Mouse (Mus musculus) myocyte (in vitro differentiated cells): Measurements from ENCODE around the gene Cbr1. TPM values are rescaled to one million over a fixed set of nuclear protein-coding genes. Genes with fewer than 3 reads are reported as not detected.

Experiments
- H3K27me3 ChIP-seq: one replicate; pipeline ENCODE4 v1.6.1; 2011; ENCODE audit not compliant: control insufficient read depth, insufficient read depth, insufficient read length
- H3K36me3 ChIP-seq: one replicate; pipeline ENCODE4 v1.6.1; 2011; ENCODE audit not compliant: control insufficient read depth, insufficient read depth
- H3K4me2 ChIP-seq: one replicate; pipeline ENCODE4 v1.6.1; 2011; ENCODE audit warnings: low read depth, control low read depth
- H3K4me3 ChIP-seq: one replicate; pipeline ENCODE4 v1.5.1; 2011; ENCODE audit warnings: mild to moderate bottlenecking, control low read depth, moderate library complexity
- H3K79me2 ChIP-seq: one replicate; pipeline ENCODE4 v1.6.1; 2011; ENCODE audit not compliant: control insufficient read depth, insufficient read depth
- H3ac ChIP-seq: one replicate; pipeline ENCODE4 v1.6.1; 2011; ENCODE audit not compliant: control insufficient read depth, insufficient read length
- CEBPB ChIP-seq: IDR thresholded peaks from 2 replicates; pipeline ENCODE4 v1.6.1; 2011; ENCODE audit warnings: mild to moderate bottlenecking, moderate library complexity; ENCODE audit not compliant: poor library complexity, insufficient read depth, severe bottlenecking
- E2F4 ChIP-seq: IDR thresholded peaks from one replicate; pipeline ENCODE4 v1.6.1; 2011; ENCODE audit warnings: mild to moderate bottlenecking, control low read depth, moderate library complexity; ENCODE audit not compliant: insufficient read depth
- MAX ChIP-seq: IDR thresholded peaks from one replicate; pipeline ENCODE4 v1.6.1; 2011; ENCODE audit warnings: low read depth, mild to moderate bottlenecking, control low read depth
- MYOD1 ChIP-seq, 3 experiments: IDR thresholded peaks; one replicate each; pipeline ENCODE4 v1.6.1; 2011; ENCODE audit warnings: control low read depth in 2 of 3, low read depth in 2 of 3, mild to moderate bottlenecking in 2 of 3, moderate library complexity in 1 of 3; ENCODE audit not compliant: insufficient read length in 2 of 3, control insufficient read depth in 1 of 3
- MYOG ChIP-seq, 3 experiments: IDR thresholded peaks; one replicate each; pipeline ENCODE4 v1.6.1; 2011; ENCODE audit warnings: control low read depth in 2 of 3, low read depth in 2 of 3, mild to moderate bottlenecking in 2 of 3; ENCODE audit not compliant: insufficient read length in 2 of 3, control insufficient read depth in 1 of 3, insufficient read depth in 1 of 3
- POLR2A ChIP-seq: IDR thresholded peaks from one replicate; pipeline ENCODE4 v1.6.1; 2011; ENCODE audit warnings: low read depth, mild to moderate bottlenecking, control low read depth, moderate library complexity; ENCODE audit not compliant: insufficient read length
- POLR2AphosphoS2 ChIP-seq: IDR thresholded peaks from one replicate; pipeline ENCODE4 v1.6.1; 2011; ENCODE audit warnings: low read depth, control low read depth; ENCODE audit not compliant: insufficient read length
- REST ChIP-seq: IDR thresholded peaks from one replicate; pipeline ENCODE4 v1.6.1; 2011; ENCODE audit warnings: mild to moderate bottlenecking, control low read depth, moderate library complexity; ENCODE audit not compliant: insufficient read depth, insufficient read length
- SRF ChIP-seq: IDR thresholded peaks from one replicate; pipeline ENCODE4 v1.6.1; 2011; ENCODE audit warnings: low read depth; ENCODE audit not compliant: control insufficient read depth, insufficient read length
- TCF12 ChIP-seq: IDR thresholded peaks from one replicate; pipeline ENCODE4 v1.6.1; 2011; ENCODE audit warnings: mild to moderate bottlenecking, control low read depth; ENCODE audit not compliant: poor library complexity, insufficient read depth, severe bottlenecking
- TCF3 ChIP-seq: IDR thresholded peaks from one replicate; pipeline ENCODE4 v1.6.1; 2011; ENCODE audit warnings: low read depth, control low read depth; ENCODE audit not compliant: insufficient read length
- USF1 ChIP-seq: IDR thresholded peaks from one replicate; pipeline ENCODE4 v1.6.1; 2011; ENCODE audit warnings: low read depth, mild to moderate bottlenecking, control low read depth, moderate library complexity
- polyA plus RNA-seq: library from polyadenylated mRNA; unstranded; fragments of >200 nt; fragmentation: generic; extraction: Trizol; gene quantifications from one replicate; pipeline ENCODE4 v1.2.1, GENCODE M21; 2012; ENCODE audit warnings: missing spikeins

Cbr1 gene
- polyA plus RNA-seq, 1 experiment, result 19.9 TPM

DNA sequence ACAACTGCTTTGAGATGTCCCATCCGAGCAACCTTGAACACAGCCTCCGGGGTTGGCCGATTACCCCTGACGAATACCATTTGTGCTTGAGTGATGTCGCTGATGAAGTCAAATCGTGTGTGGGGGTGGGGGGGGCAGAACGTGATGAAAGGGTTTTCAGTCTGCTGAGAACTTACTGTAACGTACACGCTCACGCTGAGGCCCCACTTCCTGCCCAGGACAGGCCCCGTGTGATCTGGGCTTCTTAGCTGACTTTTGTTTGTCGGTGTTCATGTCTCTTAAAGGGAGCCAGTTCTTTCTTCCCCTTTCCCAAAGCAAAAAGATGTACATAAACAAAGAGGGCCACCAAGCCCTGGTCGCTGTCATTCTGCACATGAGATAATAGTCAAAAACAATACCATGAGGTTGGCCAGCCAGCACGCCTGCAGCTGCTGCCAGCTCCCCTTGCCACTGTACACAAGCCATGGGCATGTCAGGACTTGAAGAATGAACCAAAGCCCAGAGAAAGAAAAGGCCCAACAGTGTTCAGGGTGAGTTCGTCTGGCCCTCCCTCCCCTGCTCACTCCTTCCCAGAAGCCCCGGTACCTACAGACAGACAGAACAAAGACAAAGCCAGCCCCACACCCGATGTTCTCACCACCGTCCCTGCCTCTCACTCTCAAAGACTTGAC, 31.0 kb upstream of the Cbr1 start:
- Histone ChIP-seq H3ac (no peak overlapping the region), H3K4me2 (no peak overlapping the region), H3K79me2 (no peaks in the 10 kb centered on the region), H3K4me3 (no peak overlapping the region), H3K36me3 (no peaks in the 10 kb centered on the region), H3K27me3 (no peaks in the 10 kb centered on the region)
- TF ChIP-seq MYOD1 (IDR thresholded peaks at IDR 0.05; ENCODE audit: control insufficient read depth in 1 of 3, insufficient read length in 2 of 3, low read depth in 2 of 3) (no peak), TCF12 (no peak), E2F4 (no peak), POLR2AphosphoS2 (no peak), POLR2A (no peak), USF1 (no peak), SRF (no peak), MAX (no peak), TCF3 (no peak), REST (no peak), MYOG (IDR thresholded peaks at IDR 0.05; ENCODE audit: control insufficient read depth in 1 of 3, insufficient read depth in 1 of 3, insufficient read length in 2 of 3, low read depth in 2 of 3) (no peak), CEBPB (no peak)

GRCm38 (mm10) chr16:93575574-93575973, 30.1 kb upstream of the Cbr1 start:
- Histone ChIP-seq H3K27me3 (no peaks in the 10 kb centered on the region), H3K4me3 (no peak overlapping the region), H3K4me2 (no peak overlapping the region), H3K36me3 (no peaks in the 10 kb centered on the region), H3ac (no peak overlapping the region), H3K79me2 (no peaks in the 10 kb centered on the region)
- TF ChIP-seq CEBPB (no peak), MAX (no peak)

GRCm38 (mm10) chr16:93576412-93577082, 29.1 kb upstream of the Cbr1 start:
- no peak overlapping the region for H3K4me2 ChIP-seq
- no peak for TF ChIP-seq POLR2AphosphoS2
- TF ChIP-seq CEBPB, result no peak
- TF ChIP-seq TCF12, result no peak
- TF ChIP-seq MYOD1 (IDR thresholded peaks at IDR 0.05; ENCODE audit: control insufficient read depth in 1 of 3, insufficient read length in 2 of 3, low read depth in 2 of 3), result no peak
- no peak for TF ChIP-seq E2F4
- no peak for TF ChIP-seq SRF
- no peak for TF ChIP-seq REST
- no peak for TF ChIP-seq MYOG (IDR thresholded peaks at IDR 0.05; ENCODE audit: control insufficient read depth in 1 of 3, insufficient read depth in 1 of 3, insufficient read length in 2 of 3, low read depth in 2 of 3)
- no peak for TF ChIP-seq TCF3
- no peak for TF ChIP-seq POLR2A
- no peak for TF ChIP-seq USF1
- TF ChIP-seq MAX, result no peak
- H3K4me3 ChIP-seq, result no peak overlapping the region

DNA sequence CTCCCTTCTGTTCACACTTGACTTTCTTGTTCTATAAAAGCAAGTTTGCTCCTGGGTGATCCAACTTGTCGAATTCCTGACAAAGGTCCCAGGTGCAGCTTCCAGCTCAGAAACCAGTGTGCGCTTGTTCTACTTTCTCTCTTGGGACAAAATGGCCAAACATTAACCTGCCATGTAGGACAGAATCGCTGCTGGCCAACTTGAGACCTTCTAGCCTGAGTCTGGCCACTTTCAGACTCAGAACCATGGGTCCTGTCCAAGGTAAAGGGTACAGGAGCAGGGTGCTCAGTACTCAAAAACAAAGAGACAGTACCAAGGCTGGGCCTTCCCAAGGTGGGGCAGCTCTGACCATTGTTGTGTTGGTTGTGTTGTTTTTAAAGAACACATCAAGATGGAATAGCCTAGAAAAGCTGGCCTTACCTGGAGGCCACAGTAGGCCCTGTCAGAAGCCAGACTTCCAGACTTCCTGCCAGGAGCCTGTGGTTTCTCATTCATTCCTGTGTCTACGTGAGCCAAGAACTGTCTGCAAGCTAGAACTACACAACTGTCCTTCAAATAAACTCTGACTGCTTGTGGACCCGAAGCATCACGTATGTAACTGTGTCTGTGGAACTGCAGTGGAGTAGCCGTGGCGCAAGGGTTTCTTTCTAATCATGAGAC, 27.2 kb upstream of the Cbr1 start:
- H3K27me3 ChIP-seq, result no peaks in the 10 kb centered on the region
- H3K79me2 ChIP-seq, result no peaks in the 10 kb centered on the region
- H3ac ChIP-seq, result no peak overlapping the region
- TF ChIP-seq CEBPB, result no peak
- no peak overlapping the region for H3K4me2 ChIP-seq
- H3K4me3 ChIP-seq, result no peak overlapping the region
- no peaks in the 10 kb centered on the region for H3K36me3 ChIP-seq

More at GRCm38 (mm10) chr16:93576412-93577082, 29.1 kb upstream of the Cbr1 start:
- H3K27me3 ChIP-seq, result no peaks in the 10 kb centered on the region
- no peaks in the 10 kb centered on the region for H3K79me2 ChIP-seq
- H3ac ChIP-seq, result no peak overlapping the region
- no peaks in the 10 kb centered on the region for H3K36me3 ChIP-seq

- no peaks in the 10 kb centered on the region for H3K79me2 ChIP-seq
- H3K36me3 ChIP-seq, result no peaks in the 10 kb centered on the region
- TF ChIP-seq TCF3, result no peak
- no peak for TF ChIP-seq MYOG (IDR thresholded peaks at IDR 0.05; ENCODE audit: control insufficient read depth in 1 of 3, insufficient read depth in 1 of 3, insufficient read length in 2 of 3, low read depth in 2 of 3)
- TF ChIP-seq MYOD1 (IDR thresholded peaks at IDR 0.05; ENCODE audit: control insufficient read depth in 1 of 3, insufficient read length in 2 of 3, low read depth in 2 of 3), result no peak
- TF ChIP-seq CEBPB, result no peak
- TF ChIP-seq E2F4, result no peak
- no peak for TF ChIP-seq REST
- no peak for TF ChIP-seq TCF12
- no peak for TF ChIP-seq POLR2A
- TF ChIP-seq SRF, result no peak
- TF ChIP-seq USF1, result no peak
- no peak for TF ChIP-seq POLR2AphosphoS2
- TF ChIP-seq MAX, result no peak
- no peak overlapping the region for H3ac ChIP-seq
- H3K27me3 ChIP-seq, result no peaks in the 10 kb centered on the region
- no peak overlapping the region for H3K4me3 ChIP-seq
- no peak overlapping the region for H3K4me2 ChIP-seq
These were observed 24.5 kb upstream of the Cbr1 start for GRCm38 (mm10) chr16:93581125-93581524.
